Mouse (Mus musculus) E14TG2a.4 (cell line): Measurements from ENCODE around the gene Tlr9.

Experiments used
- H3K27me3 ChIP-seq: 2 replicates; pipeline ENCODE4 v1.6.1; 2014; ENCODE audit warnings: low read length, control low read depth; ENCODE audit not compliant: insufficient read depth
- H3K36me3 ChIP-seq: 2 replicates; pipeline ENCODE4 v1.6.1; 2014; ENCODE audit warnings: low read length, control low read depth; ENCODE audit not compliant: insufficient read depth
- H3K4me1 ChIP-seq: replicated peaks from 2 replicates; pipeline ENCODE4 v1.6.1; 2014; ENCODE audit warnings: low read depth, low read length, control low read depth
- H3K4me3 ChIP-seq: replicated peaks from 2 replicates; pipeline ENCODE4 v1.5.1; 2014; ENCODE audit warnings: mild to moderate bottlenecking, low read length
- H3K9me3 ChIP-seq: 2 replicates; pipeline ENCODE4 v1.6.1; 2014; ENCODE audit warnings: low read length, control low read depth
- CTCF ChIP-seq: conservative IDR thresholded peaks from 2 replicates; pipeline ENCODE4 v1.5.1; 2014; ENCODE audit warnings: low read length
- NANOG ChIP-seq: IDR thresholded peaks from 2 replicates; pipeline ENCODE4 v1.6.1; 2014; ENCODE audit warnings: borderline replicate concordance, low read length, mixed read lengths
- POU5F1 ChIP-seq: IDR thresholded peaks from 2 replicates; pipeline ENCODE4 v1.6.1; 2014; ENCODE audit warnings: low read length, borderline replicate concordance

The Tlr9 gene

DNA sequence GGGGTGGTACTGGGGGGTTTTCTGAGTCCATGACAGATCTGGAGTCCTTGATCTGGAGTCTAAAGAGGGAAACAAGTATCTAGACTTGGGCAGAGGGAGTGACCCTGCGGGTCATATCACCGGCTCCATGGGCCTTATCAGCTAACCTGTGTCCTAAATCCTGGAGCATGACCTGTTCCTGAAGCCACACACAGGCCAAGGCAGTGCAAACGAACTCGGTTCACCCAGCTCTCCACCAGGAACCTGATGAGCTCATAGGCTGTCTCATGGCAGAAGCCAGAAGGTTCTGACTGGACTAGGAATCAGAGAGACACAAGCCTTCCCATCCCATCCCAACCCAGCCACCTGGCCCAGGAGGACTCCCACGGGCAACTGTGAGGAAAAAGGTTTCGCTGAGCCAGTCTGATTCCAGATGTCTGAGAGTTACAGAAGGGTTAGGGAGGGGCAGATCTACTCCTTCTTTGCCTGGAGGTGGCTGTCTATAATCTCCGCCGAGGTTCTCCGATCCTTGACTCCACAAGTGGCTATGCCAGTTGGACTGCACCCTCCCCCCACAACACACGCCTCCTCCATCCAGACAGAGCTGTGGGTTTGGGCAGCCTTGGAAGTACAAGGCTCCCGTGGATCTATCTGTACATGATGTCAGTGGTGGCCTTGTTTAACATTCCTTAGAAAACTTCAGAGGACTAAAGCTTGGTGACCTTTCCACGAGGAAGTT lies 43.1 kb downstream of the Tlr9 start:
- Histone ChIP-seq H3K4me1 (peaks cover 25% of the 10 kb centered on the region), H3K27me3 (no peaks in the 10 kb centered on the region), H3K4me3 (no peak overlapping the region), H3K36me3 (no peaks in the 10 kb centered on the region), H3K9me3 (no peaks in the 10 kb centered on the region)
- TF ChIP-seq NANOG, result no peak
- no peak for TF ChIP-seq CTCF
- no peak for TF ChIP-seq POU5F1

DNA sequence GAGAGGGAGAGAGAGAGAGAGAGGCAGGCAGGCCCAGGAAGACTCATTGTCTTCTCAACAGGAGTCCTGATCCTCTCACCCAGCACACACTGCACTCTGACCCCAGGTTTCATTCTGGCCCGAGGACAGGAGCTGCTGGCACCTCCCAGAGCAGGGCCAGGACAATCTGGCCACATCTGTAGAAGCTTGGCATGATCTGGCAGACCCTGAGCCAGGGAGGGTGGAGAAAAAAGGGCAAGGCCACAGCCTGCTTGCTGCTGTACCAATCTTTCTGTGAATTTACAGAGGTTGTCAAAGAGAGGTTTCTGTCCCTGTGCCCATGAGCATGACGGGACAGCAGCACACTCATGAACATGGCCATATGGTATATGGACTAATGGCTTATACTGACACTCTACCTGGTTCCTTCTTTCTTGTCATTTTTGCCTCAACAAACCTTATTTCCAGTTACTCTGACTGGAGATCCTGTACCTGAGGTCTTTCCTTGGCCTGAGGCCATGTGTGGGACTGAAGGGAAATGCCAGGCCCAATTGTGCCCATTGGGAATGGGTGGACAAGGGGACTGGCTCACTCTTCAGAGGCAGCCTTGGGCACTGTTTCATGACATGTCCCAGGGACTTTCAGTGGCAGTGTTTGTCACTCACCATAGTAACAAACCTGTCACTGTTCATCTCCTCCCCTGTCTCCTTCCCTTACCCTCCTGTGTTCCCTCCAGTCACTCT lies 44.7 kb downstream of the Tlr9 start:
- no peak for TF ChIP-seq NANOG
- no peak for TF ChIP-seq POU5F1
- no peak for TF ChIP-seq CTCF
- no peak overlapping the region for H3K4me3 ChIP-seq
- no peaks in the 10 kb centered on the region for H3K36me3 ChIP-seq
- H3K4me1 ChIP-seq, result peaks cover 25% of the 10 kb centered on the region
- H3K9me3 ChIP-seq, result no peaks in the 10 kb centered on the region
- no peaks in the 10 kb centered on the region for H3K27me3 ChIP-seq

DNA sequence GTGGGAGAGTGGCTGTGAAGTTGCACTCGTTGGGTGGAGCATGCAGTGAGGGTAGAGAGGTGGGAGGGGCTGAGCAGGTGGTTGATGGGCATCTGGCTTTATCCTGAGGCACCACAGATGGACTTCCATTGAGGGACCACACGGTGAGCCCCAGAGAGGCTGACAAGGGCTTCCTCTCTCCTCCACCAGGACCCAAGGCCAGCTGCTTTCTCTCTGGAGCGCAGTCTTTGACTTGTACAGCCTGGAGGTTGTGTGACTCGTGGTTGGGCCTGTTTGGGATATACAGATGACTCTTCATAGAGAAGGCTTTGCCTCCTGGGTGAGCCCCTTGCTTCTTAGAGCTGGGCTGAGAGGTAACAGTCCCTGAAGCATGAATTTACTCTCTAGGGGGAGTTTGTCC lies 46.0 kb downstream of the Tlr9 start:
- Histone ChIP-seq H3K4me3 (no peak overlapping the region), H3K36me3 (no peaks in the 10 kb centered on the region), H3K9me3 (no peaks in the 10 kb centered on the region), H3K27me3 (no peaks in the 10 kb centered on the region), H3K4me1 (peaks cover 28% of the 10 kb centered on the region)
- TF ChIP-seq POU5F1 (no peak), NANOG (no peak), CTCF (no peak)

GRCm38 (mm10) chr9:106269076-106269788 lies 46.8 kb downstream of the Tlr9 start:
- H3K36me3 ChIP-seq, result no peaks in the 10 kb centered on the region
- TF ChIP-seq NANOG (no peak), POU5F1 (no peak), CTCF (no peak)
- no peaks in the 10 kb centered on the region for H3K9me3 ChIP-seq
- H3K4me1 ChIP-seq, result peaks cover 32% of the 10 kb centered on the region
- H3K4me3 ChIP-seq, result no peak overlapping the region
- no peaks in the 10 kb centered on the region for H3K27me3 ChIP-seq

GRCm38 (mm10) chr9:106269879-106270278 lies 47.5 kb downstream of the Tlr9 start:
- no peaks in the 10 kb centered on the region for H3K27me3 ChIP-seq
- H3K36me3 ChIP-seq, result no peaks in the 10 kb centered on the region
- no peaks in the 10 kb centered on the region for H3K9me3 ChIP-seq
- TF ChIP-seq POU5F1, result no peak
- TF ChIP-seq CTCF, result no peak
- TF ChIP-seq NANOG, result no peak
- H3K4me3 ChIP-seq, result no peak overlapping the region
- peaks cover 32% of the 10 kb centered on the region for H3K4me1 ChIP-seq

DNA sequence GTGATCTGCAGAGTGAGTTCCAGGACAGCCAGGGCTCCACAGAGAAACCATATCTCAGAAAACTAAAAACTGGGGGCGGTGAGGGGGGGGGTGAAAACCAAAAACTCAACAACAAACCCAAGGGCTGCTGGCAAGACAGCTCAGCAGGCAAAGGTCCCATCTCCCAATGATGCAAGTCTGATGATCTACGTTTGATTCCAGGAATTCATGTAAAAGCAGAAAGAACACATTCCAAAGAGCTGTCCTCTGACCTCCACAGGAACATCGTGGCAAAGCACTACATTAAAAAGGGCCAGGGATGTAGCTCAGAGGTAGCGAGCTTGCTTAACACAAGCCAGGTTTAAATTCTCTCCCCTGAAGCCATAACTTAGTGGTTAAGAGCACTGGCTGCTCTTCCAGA lies 48.3 kb downstream of the Tlr9 start:
- Histone ChIP-seq H3K27me3 (no peaks in the 10 kb centered on the region), H3K4me3 (no peak overlapping the region), H3K9me3 (no peaks in the 10 kb centered on the region), H3K36me3 (no peaks in the 10 kb centered on the region), H3K4me1 (peaks cover 32% of the 10 kb centered on the region)
- TF ChIP-seq POU5F1 (no peak), CTCF (no peak), NANOG (no peak)

GRCm38 (mm10) chr9:106272288-106272687 lies 49.9 kb downstream of the Tlr9 start:
- TF ChIP-seq NANOG (no peak), CTCF (no peak), POU5F1 (no peak)
- H3K9me3 ChIP-seq, result no peaks in the 10 kb centered on the region
- no peak overlapping the region for H3K4me3 ChIP-seq
- peaks cover 32% of the 10 kb centered on the region for H3K4me1 ChIP-seq
- H3K27me3 ChIP-seq, result no peaks in the 10 kb centered on the region
- H3K36me3 ChIP-seq, result no peaks in the 10 kb centered on the region

DNA sequence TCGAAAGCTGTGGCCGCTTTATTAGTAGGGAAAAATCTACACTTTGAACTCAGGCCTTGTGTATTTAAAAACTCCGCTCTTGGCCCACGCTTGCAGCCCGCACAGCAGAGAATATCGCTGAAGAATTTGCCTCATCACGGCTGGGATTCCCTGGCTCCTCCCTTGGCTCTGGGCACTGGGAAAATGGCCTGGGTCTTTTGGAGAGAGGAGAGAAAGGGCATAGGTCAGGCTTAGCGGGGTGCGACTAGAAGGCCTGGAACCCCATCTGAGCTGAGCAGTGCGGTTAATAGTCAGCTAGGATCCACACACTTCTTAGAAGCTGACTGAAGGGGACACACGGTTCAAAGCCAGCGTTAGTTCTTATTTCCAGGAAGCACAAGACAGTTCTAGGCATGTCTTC lies 50.9 kb downstream of the Tlr9 start:
- Histone ChIP-seq H3K27me3 (no peaks in the 10 kb centered on the region), H3K9me3 (no peaks in the 10 kb centered on the region), H3K4me3 (no peak overlapping the region), H3K4me1 (peaks cover 29% of the 10 kb centered on the region), H3K36me3 (no peaks in the 10 kb centered on the region)
- no peak for TF ChIP-seq POU5F1
- TF ChIP-seq NANOG, result no peak
- TF ChIP-seq CTCF, result no peak
